Mouse (Mus musculus) heart, embryonic 12.5 days (tissue): ENCODE results near the gene Rpl18a. TPM values are rescaled to one million over a fixed set of nuclear protein-coding genes. Genes with fewer than 3 reads are reported as not detected.

Experiments used
- ATAC-seq: fragments of 200-750 bp; cut with Nextera tagmentation; 2 replicates; pipeline ENCODE4 v1.8.0; 2017; ENCODE audit warnings: moderate TSS enrichment, moderate library complexity; ENCODE audit not compliant: insufficient number of reproducible peaks, low FRiP score
- H3K27ac ChIP-seq: fragments of 300-500 bp; sonication (generic); 2 replicates; pipeline ENCODE4 v1.5.1; 2016; ENCODE audit warnings: mild to moderate bottlenecking, moderate library complexity; ENCODE audit not compliant: poor library complexity, severe bottlenecking
- H3K27me3 ChIP-seq: fragments of 300-500 bp; sonication (generic); replicated peaks from 2 replicates; pipeline ENCODE4 v1.6.1; 2016; ENCODE audit warnings: mild to moderate bottlenecking, moderate library complexity
- H3K36me3 ChIP-seq: fragments of 300-500 bp; sonication (generic); 2 replicates; pipeline ENCODE4 v1.6.1; 2016; ENCODE audit warnings: mild to moderate bottlenecking, moderate library complexity
- H3K4me1 ChIP-seq: fragments of 300-500 bp; sonication (generic); replicated peaks from 2 replicates; pipeline ENCODE4 v1.6.1; 2016; ENCODE audit warnings: mild to moderate bottlenecking
- H3K4me2 ChIP-seq: fragments of 300-500 bp; sonication (generic); 2 replicates; pipeline ENCODE4 v1.6.1; 2016; ENCODE audit warnings: mild to moderate bottlenecking, moderate library complexity
- H3K4me3 ChIP-seq: fragments of 300-500 bp; sonication (generic); 2 replicates; pipeline ENCODE4 v1.5.1; 2016; ENCODE audit warnings: mild to moderate bottlenecking
- H3K9ac ChIP-seq: fragments of 300-500 bp; sonication (generic); 2 replicates; pipeline ENCODE4 v1.6.1; 2016; ENCODE audit warnings: mild to moderate bottlenecking, moderate library complexity
- H3K9me3 ChIP-seq: fragments of 300-500 bp; sonication (generic); replicated peaks from 2 replicates; pipeline ENCODE4 v1.6.1; 2016; ENCODE audit warnings: mild to moderate bottlenecking, moderate library complexity
- WGBS: fragments of 180-500 bp; shearing (Covaris S2); methylation state at CpG from one replicate; pipeline ENCODE4 v1.1.7; 2016; 5-methylcytosine and 5-hydroxymethylcytosine counted together
- polyA plus RNA-seq: library from polyadenylated mRNA; unstranded; fragments of >200 nt; fragmentation: Nextera tagmentation; extraction: Ambion mirVana; gene quantifications from 2 replicates; pipeline ENCODE4 v1.2.1, GENCODE M21; 2016

Gene Rpl18a
- polyA plus RNA-seq, 1 experiment from 2014 or later, result 2,528 TPM

DNA sequence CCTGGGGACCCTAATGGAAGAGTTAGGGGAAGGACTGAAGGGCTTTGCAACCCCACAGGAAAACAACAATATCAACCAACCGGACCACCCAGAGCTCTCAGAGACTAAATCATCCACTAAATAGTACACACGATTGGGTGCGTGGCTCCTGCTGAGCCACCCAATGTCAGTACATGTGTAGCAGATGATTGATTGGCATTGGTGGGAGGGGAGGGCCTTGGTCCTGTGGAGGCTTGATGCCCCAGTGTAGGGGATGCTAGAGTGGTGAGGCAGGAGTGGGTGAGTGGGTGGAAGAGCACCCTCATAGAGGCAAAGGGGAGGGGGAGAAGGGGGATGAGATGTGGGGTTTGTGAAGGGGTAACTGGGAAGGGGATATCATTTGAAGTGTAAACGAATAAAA lies 26.9 kb upstream of the Rpl18a start:
- Histone ChIP-seq H3K36me3 (peaks cover 13% of the 10 kb centered on the region; the same call in 1 of the 2 replicates), H3K4me3 (no peak overlapping the region), H3K9ac (no peak overlapping the region), H3K9me3 (no peaks in the 10 kb centered on the region), H3K4me2 (no peak overlapping the region), H3K4me1 (0 out of 2 replicates have a peak, but pooled peaks cover 3% of the 10 kb centered on the region), H3K27me3 (no peaks in the 10 kb centered on the region), H3K27ac (no peak overlapping the region)
- 79% methylated on average over 4 of the region's 4 CpGs for WGBS
- no peak for ATAC-seq

- Histone ChIP-seq H3K36me3 (peaks cover 52% of the 10 kb centered on the region), H3K9me3 (no peaks in the 10 kb centered on the region), H3K4me2 (no peak overlapping the region), H3K9ac (no peak overlapping the region), H3K4me1 (0 out of 2 replicates have a peak, but pooled peaks cover 3% of the 10 kb centered on the region), H3K27me3 (no peaks in the 10 kb centered on the region), H3K27ac (no peak overlapping the region), H3K4me3 (no peak overlapping the region)
- ATAC-seq, result no peak
- WGBS, result 83% methylated on average over 9 of the region's 9 CpGs
Measured at GRCm38 (mm10) chr8:70920049-70920922, 23.1 kb upstream of the Rpl18a start.

DNA sequence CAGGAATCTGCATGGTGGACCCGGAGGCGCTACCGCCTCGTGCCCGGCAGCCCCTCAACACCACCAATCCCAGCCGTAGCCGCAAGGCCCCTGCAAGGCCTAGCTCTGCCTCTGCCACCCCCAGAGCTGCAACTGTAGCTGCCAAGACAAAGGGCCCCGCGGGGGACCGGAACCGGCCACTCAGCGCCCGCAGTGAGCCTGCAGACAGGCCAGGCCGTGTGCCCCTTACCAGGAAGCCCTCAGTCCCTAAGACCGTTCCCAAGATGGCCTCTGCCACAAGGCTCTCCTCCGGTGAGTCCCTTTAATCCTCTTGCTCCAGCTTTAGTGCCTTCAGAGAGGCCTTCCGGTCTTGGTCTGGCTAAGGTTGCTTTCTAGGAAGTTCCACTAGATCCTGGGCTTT lies 17.5 kb upstream of the Rpl18a start:
- Histone ChIP-seq H3K9me3 (no peaks in the 10 kb centered on the region), H3K36me3 (peaks cover 92% of the 10 kb centered on the region), H3K4me3 (no peak overlapping the region), H3K9ac (no peak overlapping the region), H3K27ac (no peak overlapping the region), H3K4me1 (no peaks in the 10 kb centered on the region), H3K4me2 (no peak overlapping the region), H3K27me3 (no peaks in the 10 kb centered on the region)
- 91% methylated on average over 17 of the region's 17 CpGs for WGBS
- ATAC-seq, result no peak

DNA sequence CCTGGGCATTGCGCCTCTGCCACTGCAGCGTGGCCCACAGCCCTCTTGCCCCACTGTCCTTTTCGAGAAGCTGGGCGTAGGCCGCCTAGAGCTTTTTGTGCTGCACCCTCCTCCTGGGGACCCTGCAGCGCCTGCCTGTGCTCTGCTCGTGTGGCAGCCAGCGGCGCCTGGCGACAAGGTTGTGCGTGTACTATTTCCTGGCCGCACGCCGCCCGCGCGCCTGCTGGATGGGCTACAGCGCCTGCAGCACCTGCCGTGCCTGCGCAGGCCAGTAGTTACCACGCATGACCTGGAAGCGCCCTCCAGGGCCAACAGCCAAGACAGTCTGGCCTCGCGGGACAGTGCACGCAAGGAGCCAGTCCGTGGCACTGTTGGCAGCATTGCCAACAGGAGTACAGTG lies 16.3 kb upstream of the Rpl18a start:
- no peaks in the 10 kb centered on the region for H3K27me3 ChIP-seq
- peaks cover 85% of the 10 kb centered on the region for H3K36me3 ChIP-seq
- H3K9ac ChIP-seq, result no peak overlapping the region
- no peak overlapping the region for H3K4me3 ChIP-seq
- no peaks in the 10 kb centered on the region for H3K9me3 ChIP-seq
- 93% methylated on average over 26 of the region's 26 CpGs for WGBS
- no peaks in the 10 kb centered on the region for H3K4me1 ChIP-seq
- H3K27ac ChIP-seq, result no peak overlapping the region
- ATAC-seq, result no peak
- H3K4me2 ChIP-seq, result no peak overlapping the region

DNA sequence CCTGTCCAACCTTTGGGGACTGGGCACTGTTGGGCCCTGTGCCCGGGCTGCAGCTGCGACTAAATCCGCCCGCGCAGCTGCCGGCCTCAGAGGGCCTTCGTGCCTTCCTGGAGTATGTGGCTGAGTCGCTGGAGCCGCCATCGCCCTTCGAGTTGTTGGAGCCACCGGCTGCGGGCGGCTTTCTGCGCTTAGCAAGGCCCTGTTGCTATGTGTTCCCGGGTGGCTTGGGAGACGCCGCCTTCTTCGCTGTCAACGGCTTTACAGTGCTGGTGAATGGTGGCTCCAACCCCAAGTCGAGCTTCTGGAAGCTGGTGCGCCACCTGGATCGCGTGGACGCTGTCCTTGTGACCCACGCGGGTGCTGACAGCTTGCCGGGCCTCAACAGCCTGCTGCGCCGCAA lies 15.7 kb upstream of the Rpl18a start:
- no peaks in the 10 kb centered on the region for H3K27me3 ChIP-seq
- H3K9me3 ChIP-seq, result no peaks in the 10 kb centered on the region
- peaks cover 1% of the 10 kb centered on the region for H3K4me1 ChIP-seq
- WGBS, result 89% methylated on average over 30 of the region's 30 CpGs
- H3K36me3 ChIP-seq, result peaks cover 80% of the 10 kb centered on the region
- H3K9ac ChIP-seq, result no peak overlapping the region
- ATAC-seq, result no peak
- H3K4me3 ChIP-seq, result no peak overlapping the region
- no peak overlapping the region for H3K27ac ChIP-seq
- no peak overlapping the region for H3K4me2 ChIP-seq

GRCm38 (mm10) chr8:70911596-70911995 lies 14.4 kb upstream of the Rpl18a start:
- WGBS, result 77% methylated on average over 5 of the region's 5 CpGs
- no peak overlapping the region for H3K27ac ChIP-seq

GRCm38 (mm10) chr8:70907518-70907917 lies 10.3 kb upstream of the Rpl18a start:
- H3K36me3 ChIP-seq, result peaks cover 25% of the 10 kb centered on the region

More at GRCm38 (mm10) chr8:70911596-70911995, 14.4 kb upstream of the Rpl18a start:
- H3K9me3 ChIP-seq, result no peaks in the 10 kb centered on the region
- no peak overlapping the region for H3K4me2 ChIP-seq
- ATAC-seq, result no peak
- H3K9ac ChIP-seq, result no peak overlapping the region
- H3K36me3 ChIP-seq, result peaks cover 66% of the 10 kb centered on the region
- H3K4me3 ChIP-seq, result no peak overlapping the region
- no peaks in the 10 kb centered on the region for H3K27me3 ChIP-seq
- peaks cover 14% of the 10 kb centered on the region for H3K4me1 ChIP-seq

GRCm38 (mm10) chr8:70905831-70906736 lies 8.9 kb upstream of the Rpl18a start, which contains the start of gene Map1s:
Map1s (plus strand) TSS chr8:70905932.
- peak within 1 kb of the TSS; percentile 88 for H3K4me3 ChIP-seq
- H3K36me3 ChIP-seq, result peaks cover 11% of the 10 kb centered on the region
- WGBS, result under 1% methylated on average over 70 of the region's 86 CpGs
- peak within 1 kb of the TSS; percentile 90 for H3K9ac ChIP-seq
- H3K27ac ChIP-seq, result peak within 1 kb of the TSS; percentile 90
- peaks cover 20% of the 10 kb centered on the region for H3K27me3 ChIP-seq
- ATAC-seq, result peak; percentile 87
- H3K4me2 ChIP-seq, result peak within 1 kb of the TSS; percentile 86
- H3K9me3 ChIP-seq, result no peaks in the 10 kb centered on the region
- peaks cover 22% of the 10 kb centered on the region for H3K4me1 ChIP-seq

More at GRCm38 (mm10) chr8:70907518-70907917, 10.3 kb upstream of the Rpl18a start:
- Histone ChIP-seq H3K27ac (no peak overlapping the region), H3K4me3 (no peak overlapping the region), H3K27me3 (peaks cover 16% of the 10 kb centered on the region), H3K9ac (peak overlapping the region; percentile 51; the same call in 1 of the 2 replicates), H3K4me2 (peak overlapping the region; percentile 35; the same call in 1 of the 2 replicates), H3K4me1 (peaks cover 22% of the 10 kb centered on the region), H3K9me3 (no peaks in the 10 kb centered on the region)
- WGBS, result 76% methylated on average over 2 of the region's 2 CpGs
- no peak for ATAC-seq

- H3K27me3 ChIP-seq, result peaks cover 20% of the 10 kb centered on the region
- peak overlapping the region; percentile 90; the same call in 1 of the 2 replicates for H3K27ac ChIP-seq
- H3K4me2 ChIP-seq, result peak overlapping the region; percentile 86
- H3K4me1 ChIP-seq, result peaks cover 22% of the 10 kb centered on the region
- peaks cover 5% of the 10 kb centered on the region; the same call in 1 of the 2 replicates for H3K36me3 ChIP-seq
- H3K9me3 ChIP-seq, result no peaks in the 10 kb centered on the region
- no peak for ATAC-seq
- H3K4me3 ChIP-seq, result peak overlapping the region; percentile 88
- peak overlapping the region; percentile 90 for H3K9ac ChIP-seq
- 18% methylated on average over 8 of the region's 8 CpGs for WGBS
Measured at GRCm38 (mm10) chr8:70905463-70905830, 8.2 kb upstream of the Rpl18a start.

- peaks cover 4% of the 10 kb centered on the region; the same call in 1 of the 2 replicates for H3K36me3 ChIP-seq
- H3K4me1 ChIP-seq, result peaks cover 22% of the 10 kb centered on the region
- 55% methylated on average over 4 of the region's 4 CpGs for WGBS
- H3K4me2 ChIP-seq, result no peak overlapping the region
- H3K9ac ChIP-seq, result no peak overlapping the region
- no peaks in the 10 kb centered on the region for H3K9me3 ChIP-seq
- ATAC-seq, result no peak
- H3K27ac ChIP-seq, result no peak overlapping the region
- H3K4me3 ChIP-seq, result no peak overlapping the region
- H3K27me3 ChIP-seq, result peaks cover 20% of the 10 kb centered on the region
Measured at GRCm38 (mm10) chr8:70904532-70904931, 7.3 kb upstream of the Rpl18a start.

DNA sequence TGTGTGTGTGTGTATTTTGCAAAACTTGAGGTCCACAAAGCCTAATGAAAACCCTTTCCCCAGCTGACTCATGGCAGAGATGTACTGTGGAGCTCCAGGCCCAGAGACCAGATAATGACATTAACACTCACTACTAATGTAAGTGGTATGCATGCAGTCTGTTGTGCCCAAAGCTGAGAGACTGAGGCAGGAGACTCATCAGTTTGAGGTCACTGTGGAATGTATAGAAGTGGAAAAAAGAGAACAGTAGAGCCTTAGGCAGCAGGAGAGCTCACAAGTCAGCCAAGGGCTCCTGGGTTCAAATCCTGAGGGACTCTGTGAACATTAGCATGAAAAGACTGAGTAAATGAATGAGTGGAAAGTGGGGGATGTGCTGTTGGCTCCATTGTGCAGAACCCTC lies 6.4 kb upstream of the Rpl18a start:
- H3K27ac ChIP-seq, result no peak overlapping the region
- H3K4me3 ChIP-seq, result no peak overlapping the region
- ATAC-seq, result no peak
- no peak overlapping the region for H3K4me2 ChIP-seq
- H3K9ac ChIP-seq, result no peak overlapping the region
- H3K4me1 ChIP-seq, result peaks cover 22% of the 10 kb centered on the region
- H3K9me3 ChIP-seq, result no peaks in the 10 kb centered on the region
- no peaks in the 10 kb centered on the region for H3K36me3 ChIP-seq
- H3K27me3 ChIP-seq, result peaks cover 20% of the 10 kb centered on the region
